Mouse (Mus musculus) forebrain, embryonic 11.5 days (tissue): Measurements from ENCODE around the gene Abcb5. TPM values are rescaled to one million over a fixed set of nuclear protein-coding genes. Genes with fewer than 3 reads are reported as not detected.

Experiments
- ATAC-seq: fragments of 200-750 bp; cut with Nextera tagmentation; replicated peaks from 2 replicates; pipeline ENCODE4 v1.8.0; 2017; ENCODE audit warnings: moderate TSS enrichment; ENCODE audit not compliant: low FRiP score
- DNase-seq: peaks from one replicate; pipeline ENCODE4 v3.0.0-alpha.2; 2017; ENCODE audit warnings: low spot score
- H3K27ac ChIP-seq: fragments of 300-500 bp; sonication (generic); 2 replicates; pipeline ENCODE4 v1.5.1; 2014; ENCODE audit warnings: low read depth, low read length
- H3K27me3 ChIP-seq: fragments of 300-500 bp; sonication (generic); 2 replicates; pipeline ENCODE4 v1.6.1; 2014; ENCODE audit warnings: mild to moderate bottlenecking, low read length, mixed read lengths; ENCODE audit not compliant: control insufficient read depth, insufficient read depth
- H3K36me3 ChIP-seq: fragments of 300-500 bp; sonication (generic); 2 replicates; pipeline ENCODE4 v1.6.1; 2014; ENCODE audit warnings: mild to moderate bottlenecking, low read length, moderate library complexity, mixed read lengths; ENCODE audit not compliant: control insufficient read depth, insufficient read depth
- H3K4me1 ChIP-seq: fragments of 300-500 bp; sonication (generic); replicated peaks from 2 replicates; pipeline ENCODE4 v1.6.1; 2014; ENCODE audit warnings: low read length, mixed read lengths; ENCODE audit not compliant: control insufficient read depth, insufficient read depth
- H3K4me2 ChIP-seq: fragments of 300-500 bp; sonication (generic); 2 replicates; pipeline ENCODE4 v1.6.1; 2014; ENCODE audit warnings: low read depth, mild to moderate bottlenecking, low read length, moderate library complexity, mixed read lengths; ENCODE audit not compliant: severe bottlenecking
- H3K4me3 ChIP-seq: fragments of 300-500 bp; sonication (generic); 2 replicates; pipeline ENCODE4 v1.5.1; 2014; ENCODE audit warnings: low read depth, low read length
- H3K9ac ChIP-seq: fragments of 300-500 bp; sonication (generic); 2 replicates; pipeline ENCODE4 v1.6.1; 2014; ENCODE audit warnings: low read length
- H3K9me3 ChIP-seq: fragments of 300-500 bp; sonication (generic); 2 replicates; pipeline ENCODE4 v1.6.1; 2016; ENCODE audit warnings: low read length, mixed read lengths; ENCODE audit not compliant: control insufficient read depth
- WGBS: fragments of 180-500 bp; shearing (Covaris S2); extraction: QIAGEN DNeasy Blood & Tissue Kit; methylation state at CpG from one replicate; pipeline ENCODE4 v1.1.7; 2014; 5-methylcytosine and 5-hydroxymethylcytosine counted together
- polyA plus RNA-seq: library from polyadenylated mRNA; unstranded; fragments of >200 nt; fragmentation: Nextera tagmentation; extraction: Ambion mirVana; gene quantifications from 2 replicates; pipeline ENCODE4 v1.2.1, GENCODE M21; 2014

The Abcb5 gene
- polyA plus RNA-seq, 1 experiment from 2014 or later = not detected

GRCm38 (mm10) chr12:118910360-118910759, 55.9 kb downstream of the Abcb5 start:
- no peaks in the 10 kb centered on the region for H3K4me1 ChIP-seq
- no peak overlapping the region for H3K4me3 ChIP-seq
- H3K9ac ChIP-seq = no peak overlapping the region
- ATAC-seq (no peak), DNase-seq (no peak)
- H3K27me3 ChIP-seq = no peaks in the 10 kb centered on the region
- 75% methylated on average over 2 of the region's 2 CpGs for WGBS
- H3K4me2 ChIP-seq = no peak overlapping the region
- H3K36me3 ChIP-seq = no peaks in the 10 kb centered on the region
- H3K27ac ChIP-seq = no peak overlapping the region
- no peaks in the 10 kb centered on the region for H3K9me3 ChIP-seq

DNA sequence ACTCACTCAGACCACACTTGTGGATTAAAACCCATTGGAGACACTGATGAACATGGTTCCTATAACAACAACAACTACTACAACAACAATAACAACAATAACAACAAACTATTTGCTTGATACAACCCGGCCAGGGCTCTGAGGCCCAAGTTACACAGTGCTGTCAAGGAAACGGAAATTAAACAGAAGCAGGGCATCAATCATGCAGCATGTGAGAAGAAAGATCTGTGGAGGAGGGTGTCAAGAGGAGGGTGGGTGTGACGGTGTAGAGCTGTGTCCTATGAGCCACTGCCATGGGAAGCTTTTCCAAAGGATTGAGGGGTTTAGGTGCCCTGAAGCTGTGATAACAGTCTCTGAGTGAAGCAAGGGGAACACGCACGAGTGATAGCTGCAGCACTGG, 64.0 kb downstream of the Abcb5 start:
- Histone ChIP-seq H3K9me3 (no peaks in the 10 kb centered on the region), H3K4me1 (no peaks in the 10 kb centered on the region), H3K4me3 (no peak overlapping the region), H3K27ac (no peak overlapping the region), H3K9ac (no peak overlapping the region), H3K36me3 (no peaks in the 10 kb centered on the region), H3K27me3 (no peaks in the 10 kb centered on the region), H3K4me2 (no peak overlapping the region)
- ATAC-seq (no peak), DNase-seq (no peak)
- 82% methylated on average over 5 of the region's 5 CpGs for WGBS

DNA sequence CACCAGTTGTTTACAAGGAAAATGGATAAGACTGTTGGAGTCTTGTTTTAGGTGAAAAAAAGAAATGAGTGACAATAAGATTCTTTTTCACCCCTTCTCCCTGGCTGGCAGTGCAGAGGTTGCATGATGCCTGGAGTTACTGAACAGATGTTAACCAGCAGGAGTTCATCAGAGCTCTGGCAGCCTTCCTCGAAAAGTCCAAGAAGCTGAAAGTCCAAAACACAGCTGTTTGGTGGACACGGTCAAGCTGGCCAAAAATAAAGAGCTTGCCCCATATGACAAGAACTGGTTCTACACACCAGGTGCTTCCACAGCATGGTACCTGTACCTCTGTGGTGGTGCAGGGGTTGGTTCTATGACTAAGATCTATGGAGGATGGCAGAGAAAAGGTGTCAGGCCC, 78.3 kb downstream of the Abcb5 start:
- ATAC-seq (no peak), DNase-seq (no peak)
- no peak overlapping the region for H3K4me3 ChIP-seq
- H3K27me3 ChIP-seq = no peaks in the 10 kb centered on the region
- no peak overlapping the region for H3K9ac ChIP-seq
- 88% methylated on average over 2 of the region's 2 CpGs for WGBS
- H3K4me1 ChIP-seq = no peaks in the 10 kb centered on the region
- H3K27ac ChIP-seq = no peak overlapping the region
- H3K36me3 ChIP-seq = no peaks in the 10 kb centered on the region
- H3K4me2 ChIP-seq = no peak overlapping the region
- H3K9me3 ChIP-seq = no peaks in the 10 kb centered on the region

- H3K27ac ChIP-seq = no peak overlapping the region
- ATAC-seq = no peak
- no peak overlapping the region for H3K9ac ChIP-seq
- no peaks in the 10 kb centered on the region for H3K27me3 ChIP-seq
- H3K4me1 ChIP-seq = no peaks in the 10 kb centered on the region
- H3K4me2 ChIP-seq = no peak overlapping the region
- no peak for DNase-seq
- no peak overlapping the region for H3K4me3 ChIP-seq
- no peaks in the 10 kb centered on the region for H3K36me3 ChIP-seq
- no peaks in the 10 kb centered on the region for H3K9me3 ChIP-seq
These were observed 83.4 kb downstream of the Abcb5 start for GRCm38 (mm10) chr12:118882790-118883189.

DNA sequence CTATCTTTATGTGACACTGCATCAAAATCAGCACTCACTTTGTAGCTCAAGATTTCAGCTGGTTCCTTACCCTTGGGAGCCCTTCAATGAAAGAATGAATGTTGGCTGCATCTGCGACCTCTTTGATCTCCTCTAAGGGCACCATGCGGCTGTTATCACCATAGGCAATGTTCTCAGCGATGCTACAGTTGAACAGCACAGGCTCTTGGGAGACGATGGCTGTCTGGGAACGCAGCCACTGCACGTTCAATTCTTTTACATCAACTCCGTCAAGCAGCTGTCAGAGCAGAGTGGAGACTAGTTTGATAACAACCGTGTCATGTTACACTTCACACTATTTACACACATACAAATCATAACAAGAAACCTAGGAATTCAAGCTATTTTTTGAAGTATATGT, 93.5 kb downstream of the Abcb5 start:
- DNase-seq = no peak
- ATAC-seq = no peak
- H3K27me3 ChIP-seq = no peaks in the 10 kb centered on the region
- no peak overlapping the region for H3K4me2 ChIP-seq
- H3K27ac ChIP-seq = no peak overlapping the region
- H3K36me3 ChIP-seq = no peaks in the 10 kb centered on the region
- H3K4me3 ChIP-seq = no peak overlapping the region
- H3K9ac ChIP-seq = no peak overlapping the region
- no peaks in the 10 kb centered on the region for H3K9me3 ChIP-seq
- 86% methylated on average over 8 of the region's 8 CpGs for WGBS
- no peaks in the 10 kb centered on the region for H3K4me1 ChIP-seq

- 0 out of 2 replicates have a peak overlapping the region, but pooled peaks have one; percentile 2 for H3K4me2 ChIP-seq
- DNase-seq = peak; percentile 77
These were observed 110.1 kb downstream of the Abcb5 start for GRCm38 (mm10) chr12:118856151-118856550.

GRCm38 (mm10) chr12:118854831-118855453, 111.3 kb downstream of the Abcb5 start:
- Histone ChIP-seq H3K9me3 (no peaks in the 10 kb centered on the region), H3K4me3 (peak overlapping the region; percentile 43), H3K4me2 (peak overlapping the region; percentile 57), H3K27me3 (peaks cover 11% of the 10 kb centered on the region), H3K4me1 (no peaks in the 10 kb centered on the region; the same call in 1 of the 2 replicates), H3K27ac (peak overlapping the region; percentile 75), H3K9ac (peak overlapping the region; percentile 58), H3K36me3 (no peaks in the 10 kb centered on the region)
- peak; percentile 94 for DNase-seq
- peak; percentile 96 for ATAC-seq
- under 1% methylated on average over 34 of the region's 34 CpGs for WGBS

More at GRCm38 (mm10) chr12:118856151-118856550, 110.1 kb downstream of the Abcb5 start:
- peak; percentile 59 for ATAC-seq
- Histone ChIP-seq H3K9ac (no peak overlapping the region), H3K27me3 (peaks cover 10% of the 10 kb centered on the region; the same call in 1 of the 2 replicates), H3K4me3 (no peak overlapping the region), H3K27ac (no peak overlapping the region), H3K9me3 (no peaks in the 10 kb centered on the region), H3K36me3 (no peaks in the 10 kb centered on the region), H3K4me1 (no peaks in the 10 kb centered on the region; the same call in 1 of the 2 replicates)
- WGBS = 1% methylated on average over 7 of the region's 7 CpGs

DNA sequence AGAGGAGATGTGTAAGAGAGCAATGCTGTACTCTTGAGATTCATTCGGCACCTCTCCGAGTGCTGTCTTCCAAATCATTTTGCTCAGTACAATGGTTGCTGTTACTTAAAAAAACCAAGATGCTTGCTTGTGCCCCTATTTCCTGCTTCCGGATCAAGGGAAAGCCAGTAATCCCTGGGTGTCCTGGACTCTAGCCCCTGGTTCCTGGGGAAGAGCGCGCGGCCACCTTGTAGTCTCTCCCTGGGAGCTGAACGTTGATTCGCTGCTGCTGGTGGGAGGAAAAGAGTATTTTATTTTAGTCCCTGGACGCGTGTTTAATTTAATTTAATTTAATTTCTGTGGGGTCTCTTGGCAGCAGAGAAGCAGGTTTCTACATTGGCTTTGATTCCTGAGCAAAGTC, 111.8 kb downstream of the Abcb5 start:
- H3K4me3 ChIP-seq = peak overlapping the region; percentile 43
- DNase-seq (peak; percentile 62), ATAC-seq (no peak)
- peaks cover 16% of the 10 kb centered on the region for H3K27me3 ChIP-seq
- H3K4me1 ChIP-seq = no peaks in the 10 kb centered on the region; the same call in 1 of the 2 replicates
- H3K36me3 ChIP-seq = no peaks in the 10 kb centered on the region
- 1% methylated on average over 10 of the region's 10 CpGs for WGBS
- H3K9me3 ChIP-seq = no peaks in the 10 kb centered on the region
- H3K9ac ChIP-seq = peak overlapping the region; percentile 58; the same call in 1 of the 2 replicates
- H3K4me2 ChIP-seq = peak overlapping the region; percentile 57
- peak overlapping the region; percentile 75; the same call in 1 of the 2 replicates for H3K27ac ChIP-seq

DNA sequence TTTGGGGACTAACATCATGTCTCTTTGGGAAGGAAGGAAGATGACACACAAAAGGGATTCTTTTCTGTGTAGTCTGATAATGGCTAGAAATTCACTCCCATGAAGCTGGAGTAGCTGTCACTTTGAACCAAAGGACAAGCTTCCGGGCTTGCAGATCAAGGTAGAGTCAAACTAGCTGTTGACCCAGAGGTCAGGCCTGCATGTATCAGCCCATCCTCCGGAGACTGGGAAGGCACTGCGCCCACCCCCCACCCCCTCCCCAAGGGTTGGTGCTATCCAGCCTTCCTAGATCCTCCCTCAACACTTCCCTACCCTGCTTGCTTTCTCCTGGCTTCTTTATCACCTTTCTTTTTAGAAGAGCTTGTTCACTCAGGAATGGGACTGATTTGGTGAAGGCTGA, 112.9 kb downstream of the Abcb5 start:
- Histone ChIP-seq H3K4me2 (peak overlapping the region; percentile 57), H3K4me3 (peak overlapping the region; percentile 18), H3K27ac (peak overlapping the region; percentile 18; the same call in 1 of the 2 replicates), H3K9ac (peak overlapping the region; percentile 16; the same call in 1 of the 2 replicates), H3K4me1 (no peaks in the 10 kb centered on the region; the same call in 1 of the 2 replicates), H3K36me3 (no peaks in the 10 kb centered on the region), H3K9me3 (no peaks in the 10 kb centered on the region), H3K27me3 (peaks cover 25% of the 10 kb centered on the region)
- ATAC-seq (no peak), DNase-seq (no peak)
- WGBS = 0% methylated on average over 3 of the region's 3 CpGs
